Comparison of ENCODE assay signal across 13 mouse cellular contexts in the genomic region with DNA sequence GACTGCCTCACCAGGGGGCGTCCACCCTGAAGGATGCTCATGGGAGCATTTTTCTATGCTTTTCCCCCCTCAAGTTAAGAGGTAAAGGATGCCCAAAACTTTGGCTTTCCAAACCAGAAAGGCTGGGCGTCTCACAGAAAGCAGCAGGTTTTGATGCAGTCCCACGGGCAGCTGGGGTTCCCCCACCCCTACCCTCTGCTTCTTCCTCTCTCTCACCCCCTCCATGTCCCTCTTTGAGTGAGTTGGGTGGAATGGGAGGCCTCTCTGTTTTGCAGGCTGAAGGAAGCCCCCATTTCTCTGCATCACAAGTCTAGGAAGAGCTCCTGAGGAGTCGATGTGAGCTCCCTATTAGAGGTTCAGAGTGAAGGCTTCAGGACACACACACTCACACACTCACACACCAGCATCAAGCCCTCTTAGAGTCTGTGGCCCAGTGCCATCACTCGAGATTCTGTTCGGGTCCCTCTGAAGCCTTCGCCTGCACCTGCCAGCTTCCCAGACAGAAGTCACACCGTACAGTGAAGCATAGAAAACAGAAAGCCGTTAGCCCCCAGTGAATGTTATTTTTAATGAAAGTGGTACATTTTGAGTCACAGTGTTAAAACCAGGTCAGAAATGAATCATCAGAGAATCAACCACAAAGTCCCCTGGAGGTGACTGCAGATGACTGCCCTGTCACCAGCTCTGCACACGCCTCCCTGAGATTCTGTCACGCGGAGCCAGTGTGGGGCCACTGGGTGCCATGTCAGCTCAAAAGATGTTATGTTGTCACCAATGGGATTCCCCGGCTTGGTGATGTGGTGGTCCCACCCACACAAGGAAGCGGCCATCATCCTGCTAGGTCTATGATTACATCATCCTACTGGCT.
A peak's percentile ranks its signal among the peaks of the same experiment; 100 is the strongest.
DNase-seq lines count a peak whose midpoint lies in the region; ATAC-seq and TF ChIP-seq lines count a peak whose summit lies in the region.
"Had no signal": no experiment of that assay in that cellular context is flagged by ENCODE, and none has a peak within 500 bp of the region (broad histone marks: within the 10 kb centered on the region; RNA-seq: fewer than 3 reads in every experiment).

No protein-coding gene starts in this region.

- H3K27me3 ChIP-seq in forebrain, embryonic 16.5 days (replicated peaks; ENCODE audit: control insufficient read depth, insufficient read depth, low read length), result no peaks in the 10 kb centered on the region
- no peaks in the 10 kb centered on the region for H3K27me3 ChIP-seq in embryonic facial prominence, embryonic 10.5 days (replicated peaks; ENCODE audit: low read depth, poor library complexity, severe bottlenecking)
- H3K27me3 ChIP-seq: limb, embryonic 13.5 days; lung, embryonic 15.5 days had no signal

- H3K9me3 ChIP-seq in forebrain, embryonic 16.5 days (ENCODE audit: control insufficient read depth, low read length), result no peaks in the 10 kb centered on the region
- no peaks in the 10 kb centered on the region for H3K9me3 ChIP-seq in embryonic facial prominence, embryonic 10.5 days
- H3K9me3 ChIP-seq: limb, embryonic 13.5 days; lung, embryonic 15.5 days had no signal

- intact Hi-C loops in gastrocnemius, adult 2 months (cut with DNase I), result no loop called here
- intact Hi-C loops in heart, postnatal 25 days (cut with DNase I), result no loop called here

- peak; percentile 60 for ATAC-seq in megakaryocyte, adult 5-6 weeks (ENCODE audit: poor library complexity, severe bottlenecking)
- no peak for ATAC-seq in forebrain, embryonic 16.5 days
- ATAC-seq: midbrain, embryonic 16.5 days had no signal

- no peaks in the 10 kb centered on the region for H3K4me1 ChIP-seq in forebrain, embryonic 16.5 days (replicated peaks; ENCODE audit: control insufficient read depth, insufficient read depth, low read length)
- H3K4me1 ChIP-seq in embryonic facial prominence, embryonic 10.5 days, result peaks cover 8% of the 10 kb centered on the region; the same call in 1 of the 2 replicates

- DNase-seq in gastrocnemius, adult 2 months, result no peak
- DNase-seq in gastrocnemius, postnatal 4 days (ENCODE audit: low spot score in 2 of 2), result no peak
- DNase-seq in Muller cell, postnatal 12 days (ENCODE audit: inconsistent ontology term), result peak; percentile 58
- peak; percentile 57 for DNase-seq in thymus, postnatal 14 days
- DNase-seq in embryonic facial prominence, embryonic 10.5 days (ENCODE audit: low spot score), result no peak
- no peak for DNase-seq in heart, postnatal 25 days (ENCODE audit: low spot score)
- DNase-seq: embryo, embryonic 11 days; gastrocnemius, postnatal 25 days had no signal

- peak overlapping the region; percentile 16; the same call in 1 of the 2 replicates for H3K27ac ChIP-seq in gastrocnemius, adult 2 months
- no peak overlapping the region for H3K27ac ChIP-seq in forebrain, embryonic 16.5 days (ENCODE audit: low read length)
- H3K27ac ChIP-seq in embryonic facial prominence, embryonic 10.5 days (replicated peaks), result no peak overlapping the region
- H3K27ac ChIP-seq: limb, embryonic 13.5 days; lung, embryonic 15.5 days had no signal

- H3K36me3 ChIP-seq in forebrain, embryonic 16.5 days (ENCODE audit: control insufficient read depth, insufficient read depth), result no peaks in the 10 kb centered on the region
- H3K36me3 ChIP-seq in embryonic facial prominence, embryonic 10.5 days (replicated peaks), result no peaks in the 10 kb centered on the region
- H3K36me3 ChIP-seq: limb, embryonic 13.5 days; lung, embryonic 15.5 days had no signal

- H3K4me2 ChIP-seq in forebrain, embryonic 16.5 days (ENCODE audit: low read length), result no peak overlapping the region
- H3K4me2 ChIP-seq: limb, embryonic 13.5 days; lung, embryonic 15.5 days had no signal

- no peak overlapping the region for H3K4me3 ChIP-seq in gastrocnemius, adult 2 months
- H3K4me3 ChIP-seq in forebrain, embryonic 16.5 days (replicated peaks; ENCODE audit: low read length), result no peak overlapping the region
- no peak overlapping the region for H3K4me3 ChIP-seq in embryonic facial prominence, embryonic 10.5 days
- H3K4me3 ChIP-seq: limb, embryonic 13.5 days; lung, embryonic 15.5 days had no signal

- no peak overlapping the region for H3K9ac ChIP-seq in forebrain, embryonic 16.5 days (replicated peaks; ENCODE audit: low read depth, low read length)
- H3K9ac ChIP-seq: limb, embryonic 13.5 days; lung, embryonic 15.5 days had no signal

- 79% methylated on average over 14 of the region's 14 CpGs for WGBS in forebrain, embryonic 16.5 days
- 87% methylated on average over 14 of the region's 14 CpGs for WGBS in embryonic facial prominence, embryonic 10.5 days

- no peak for TF ChIP-seq CTCF in gastrocnemius, adult 2 months (IDR thresholded peaks at IDR 0.05)

Comparison
In these comparisons a context has a peak if more than half of its experiments do, and no peak if none do; other contexts are left out.
1. DNase-seq: peak in Muller cell, postnatal 12 days (single experiment) and thymus, postnatal 14 days (single experiment); none in gastrocnemius, adult 2 months (single experiment), gastrocnemius, postnatal 4 days (0 of 2), embryonic facial prominence, embryonic 10.5 days (single experiment) and heart, postnatal 25 days (single experiment).